Mouse (Mus musculus) small intestine, adult 2 months (tissue): ENCODE data around the gene Ick. TPM values are rescaled to one million over a fixed set of nuclear protein-coding genes. Genes with fewer than 3 reads are reported as not detected.
"Not testable (repeated sequence)": the region's sequence is repeated elsewhere in the genome, so short reads cannot be mapped to it uniquely, and the experiment has no call there.

Experiments used
- H3K27ac ChIP-seq: fragments of 200-500 bp; 2 replicates; pipeline ENCODE4 v1.5.1; 2012; ENCODE audit warnings: low read depth, low read length, control low read depth, inconsistent platforms; ENCODE audit not compliant: insufficient read depth
- H3K27me3 ChIP-seq: fragments of 200-500 bp; 2 replicates; pipeline ENCODE4 v1.6.1; 2012; ENCODE audit warnings: mild to moderate bottlenecking, moderate library complexity, low read length, inconsistent platforms; ENCODE audit not compliant: control insufficient read depth, insufficient read depth
- H3K36me3 ChIP-seq: fragments of 200-500 bp; 2 replicates; pipeline ENCODE4 v1.6.1; 2012; ENCODE audit warnings: mild to moderate bottlenecking, low read length, control low read depth, inconsistent platforms; ENCODE audit not compliant: control insufficient read depth, insufficient read depth
- H3K4me1 ChIP-seq: fragments of 200-500 bp; 2 replicates; pipeline ENCODE4 v1.6.1; 2012; ENCODE audit warnings: low read length, inconsistent platforms, mixed read lengths; ENCODE audit not compliant: control insufficient read depth, insufficient read depth, insufficient read length
- H3K4me3 ChIP-seq: fragments of 200-500 bp; 2 replicates; pipeline ENCODE4 v1.5.1; 2012; ENCODE audit warnings: low read depth, mild to moderate bottlenecking, control low read depth, inconsistent platforms, low read length, moderate library complexity
- CTCF ChIP-seq: fragments of 200-500 bp; IDR thresholded peaks from 2 replicates; pipeline ENCODE4 v1.5.1; 2012; ENCODE audit warnings: low read depth, mild to moderate bottlenecking, control low read depth, inconsistent platforms, low read length, moderate library complexity, mixed read lengths; ENCODE audit not compliant: insufficient replicate concordance, insufficient read length; ENCODE audit errors: extremely low read depth
- POLR2A ChIP-seq: fragments of 200-500 bp; IDR thresholded peaks from 2 replicates; pipeline ENCODE4 v1.6.1; 2012; ENCODE audit warnings: low read depth, mild to moderate bottlenecking, control low read depth, inconsistent platforms, low read length, moderate library complexity
- WGBS: fragments of 180-500 bp; shearing (Covaris S2); methylation state at CpG from one replicate; pipeline ENCODE4 v1.1.7; 2018; 5-methylcytosine and 5-hydroxymethylcytosine counted together
- polyA plus RNA-seq: library from polyadenylated mRNA; depleted of rRNA; stranded (reverse); fragments of >200 nt; gene quantifications from 2 replicates; pipeline ENCODE4 v1.2.3, GENCODE M21; 2012

The Ick gene
- polyA plus RNA-seq, 1 experiment: 19.8 TPM

DNA sequence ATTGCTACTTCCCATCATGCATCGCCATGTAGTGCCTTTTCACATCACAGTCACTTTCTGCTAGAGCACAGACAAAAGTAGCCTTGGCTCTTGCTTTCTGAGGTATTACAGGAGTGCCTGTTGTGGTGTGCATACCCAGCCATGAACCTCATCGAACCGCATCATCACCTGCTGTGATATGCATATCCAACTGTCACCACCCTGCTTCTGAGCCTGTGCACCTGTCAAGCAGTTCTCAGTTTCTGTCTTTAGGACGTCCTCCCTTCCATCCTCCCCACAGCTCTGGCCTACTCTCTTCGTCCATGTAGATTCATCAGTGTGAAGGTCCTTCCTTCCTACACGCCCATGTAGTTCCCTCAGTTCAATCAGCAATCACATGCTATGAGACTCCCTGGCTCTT lies 39.2 kb downstream of the Ick start:
- H3K36me3 ChIP-seq: peaks cover 18% of the 10 kb centered on the region
- TF ChIP-seq CTCF (no peak), POLR2A (no peak)
- 92% methylated on average over 6 of the region's 6 CpGs for WGBS

DNA sequence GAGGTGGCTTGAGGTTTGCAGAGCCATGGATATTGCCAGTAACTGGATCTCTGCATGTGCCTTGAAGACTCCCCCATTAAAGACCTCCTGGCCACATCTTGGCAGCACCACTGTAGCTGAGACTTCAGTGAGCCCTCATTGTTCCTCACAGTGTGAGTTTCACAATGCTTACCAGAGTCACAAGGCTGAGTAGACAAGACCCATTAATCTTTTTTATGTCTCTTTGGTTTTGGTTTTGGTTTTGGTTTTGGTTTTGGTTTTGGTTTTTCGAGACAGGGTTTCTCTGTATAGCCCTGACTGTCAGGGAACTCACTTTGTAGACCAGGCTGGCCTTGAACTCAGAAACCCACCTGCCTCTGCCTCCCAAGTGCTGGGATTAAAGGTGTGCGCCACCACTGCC lies 40.8 kb downstream of the Ick start:
- 57% methylated on average over 2 of the region's 2 CpGs for WGBS
- H3K4me1 ChIP-seq, H3K27me3 ChIP-seq, H3K4me3 ChIP-seq, H3K27ac ChIP-seq: not testable (repeated sequence)
- peaks cover 17% of the 10 kb centered on the region for H3K36me3 ChIP-seq

More for the DNA sequence above, 39.2 kb downstream of the Ick start:
- Histone ChIP-seq H3K27ac (no peak overlapping the region), H3K4me1 (peaks cover 6% of the 10 kb centered on the region; the same call in 1 of the 2 replicates), H3K27me3 (no peaks in the 10 kb centered on the region), H3K4me3 (no peak overlapping the region)

DNA sequence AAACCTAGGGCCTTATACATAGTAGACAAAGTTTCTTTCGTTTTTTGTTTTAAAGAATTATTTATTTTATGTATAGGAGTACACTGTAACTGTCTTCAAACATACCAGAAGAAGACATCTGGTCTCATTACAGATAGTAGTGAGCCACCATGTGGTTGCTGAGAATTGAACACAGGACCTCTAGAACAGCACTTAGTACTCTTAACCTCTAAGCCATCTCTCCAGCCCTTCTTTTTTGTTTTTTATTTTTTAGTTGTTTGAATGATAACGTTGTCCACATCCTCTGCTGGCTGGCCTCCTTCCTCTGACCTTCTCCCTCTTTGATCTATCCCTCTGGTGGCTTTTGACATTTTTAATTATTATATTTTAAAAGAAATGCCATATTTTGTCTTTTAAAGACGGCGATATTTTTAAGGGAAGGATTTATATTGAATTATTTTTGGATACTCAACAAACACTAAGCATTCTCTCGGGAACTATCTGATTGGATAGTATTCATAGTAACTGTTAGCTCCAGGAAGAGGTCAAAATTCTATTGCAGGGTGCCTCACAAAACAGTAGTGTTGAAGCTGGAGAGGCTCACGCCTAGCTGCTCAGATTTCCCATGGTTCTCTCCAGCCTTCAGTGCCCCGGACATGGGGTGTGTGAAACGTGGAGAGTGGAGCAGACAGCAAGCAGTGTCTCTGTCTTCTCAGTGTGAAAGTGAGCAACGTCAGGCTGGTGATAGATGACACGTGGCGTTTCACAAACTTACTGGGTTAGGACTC lies 45.4 kb downstream of the Ick start:
- peaks cover 40% of the 10 kb centered on the region for H3K36me3 ChIP-seq
- WGBS: 83% methylated on average over 11 of the region's 11 CpGs
- no peaks in the 10 kb centered on the region for H3K27me3 ChIP-seq
- H3K27ac ChIP-seq: no peak overlapping the region
- H3K4me3 ChIP-seq: no peak overlapping the region
- TF ChIP-seq CTCF (no peak), POLR2A (no peak)
- H3K4me1 ChIP-seq: peaks cover 3% of the 10 kb centered on the region; the same call in 1 of the 2 replicates

DNA sequence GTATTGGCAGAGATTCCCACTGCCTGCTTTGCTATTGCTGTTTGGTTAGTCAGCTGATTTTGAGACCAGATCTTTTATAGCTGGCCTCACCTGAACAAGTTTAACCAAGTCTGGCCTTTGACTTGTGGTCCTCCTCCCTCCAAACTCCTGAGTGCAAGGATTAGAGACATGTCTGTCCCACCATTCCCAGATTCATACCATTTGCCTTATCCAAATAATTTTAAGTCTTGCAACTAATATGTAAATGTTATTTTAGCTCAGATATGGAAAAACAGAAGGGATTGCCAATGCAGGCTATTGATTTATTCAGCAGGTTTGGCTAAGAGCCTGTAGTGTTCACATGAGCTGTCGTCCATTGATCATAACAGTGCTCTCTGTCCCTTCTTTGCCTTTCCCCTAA lies 48.2 kb downstream of the Ick start:
- peaks cover 62% of the 10 kb centered on the region for H3K36me3 ChIP-seq

DNA sequence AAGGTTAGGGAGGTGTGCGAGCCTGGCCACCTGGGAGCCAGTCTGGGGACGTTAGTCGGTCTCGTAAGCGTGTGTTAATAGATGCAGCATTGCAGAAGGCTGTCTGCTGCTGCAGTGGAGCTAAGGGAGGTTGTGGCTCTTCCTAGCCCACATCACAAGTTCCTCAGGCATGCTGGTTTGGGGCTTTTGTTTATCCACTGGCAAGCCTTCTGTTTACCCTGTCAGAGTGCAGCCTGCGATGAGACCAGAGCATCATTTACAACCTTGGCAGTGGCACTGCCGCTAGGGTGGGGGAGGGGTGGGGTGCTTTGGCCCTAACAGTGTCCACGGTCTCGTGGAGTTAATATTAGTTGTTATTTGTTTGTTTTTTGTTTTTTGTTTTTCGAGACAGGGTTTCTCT lies 54.3 kb downstream of the Ick start:
- TF ChIP-seq POLR2A (no peak), CTCF (no peak)
- H3K4me3 ChIP-seq: no peak overlapping the region
- H3K4me1 ChIP-seq: no peaks in the 10 kb centered on the region
- no peaks in the 10 kb centered on the region for H3K27me3 ChIP-seq
- no peak overlapping the region for H3K27ac ChIP-seq
- 77% methylated on average over 10 of the region's 10 CpGs for WGBS
- H3K36me3 ChIP-seq: peaks cover 57% of the 10 kb centered on the region

More for the DNA sequence above, 48.2 kb downstream of the Ick start:
- Histone ChIP-seq H3K27me3 (no peaks in the 10 kb centered on the region), H3K27ac (no peak overlapping the region), H3K4me3 (no peak overlapping the region), H3K4me1 (no peaks in the 10 kb centered on the region)
- TF ChIP-seq POLR2A (no peak), CTCF (no peak)
- 84% methylated on average over 1 of the region's 1 CpGs for WGBS

DNA sequence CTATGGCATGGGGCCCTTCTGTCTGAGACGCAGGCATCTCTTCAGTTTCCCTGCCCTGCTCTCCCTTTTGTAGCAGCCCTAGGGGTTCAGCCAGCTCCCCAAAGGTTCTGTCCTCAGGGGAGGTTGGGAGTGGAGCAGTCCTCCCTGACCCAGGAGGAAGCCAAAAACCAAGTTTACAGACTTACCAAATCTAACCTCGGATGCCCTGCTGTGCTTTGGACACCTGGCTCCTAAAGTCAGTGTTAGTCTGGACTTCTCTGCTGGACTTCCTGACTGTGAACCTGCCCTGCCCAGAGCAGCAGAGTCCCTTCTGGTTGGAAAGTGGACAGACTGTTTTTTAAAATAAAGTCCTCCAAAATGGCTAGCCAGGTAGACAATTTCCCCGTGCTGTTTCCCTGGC lies 55.7 kb downstream of the Ick start:
- WGBS: 92% methylated on average over 3 of the region's 3 CpGs
- H3K4me3 ChIP-seq: no peak overlapping the region
- TF ChIP-seq POLR2A (no peak), CTCF (no peak)
- H3K27me3 ChIP-seq: no peaks in the 10 kb centered on the region
- no peak overlapping the region for H3K27ac ChIP-seq
- H3K4me1 ChIP-seq: no peaks in the 10 kb centered on the region
- peaks cover 50% of the 10 kb centered on the region for H3K36me3 ChIP-seq

DNA sequence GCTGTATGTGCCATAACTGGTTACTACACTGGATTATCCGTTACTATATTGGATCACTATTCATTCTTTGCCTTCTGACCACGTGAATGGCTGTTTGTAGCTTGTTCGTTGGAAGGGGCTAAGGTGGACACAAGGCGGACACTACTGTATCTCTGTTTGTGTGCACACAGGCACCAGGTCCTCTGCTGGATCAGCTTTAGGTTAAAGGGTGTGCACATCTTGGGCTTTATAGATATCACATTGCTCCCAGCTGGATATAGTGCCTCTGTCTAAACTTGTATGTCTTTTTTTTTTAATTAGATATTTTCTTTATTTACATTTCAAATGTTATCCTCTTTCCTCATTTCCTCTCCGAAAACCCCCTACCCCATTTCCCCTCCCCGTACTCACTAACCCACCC lies 56.5 kb downstream of the Ick start:
- 96% methylated on average over 6 of the region's 6 CpGs for WGBS
- Histone ChIP-seq H3K4me3 (no peak overlapping the region), H3K36me3 (peaks cover 46% of the 10 kb centered on the region), H3K27me3 (no peaks in the 10 kb centered on the region), H3K4me1 (no peaks in the 10 kb centered on the region), H3K27ac (no peak overlapping the region)
- TF ChIP-seq CTCF: no peak
- no peak for TF ChIP-seq POLR2A
